Mouse (Mus musculus): ENCODE results near the gene Pdap1. TPM values are rescaled to one million over a fixed set of nuclear protein-coding genes. Genes with fewer than 3 reads are reported as not detected.
"Not testable (repeated sequence)": the region's sequence is repeated elsewhere in the genome, so short reads cannot be mapped to it uniquely, and the experiment has no call there.

Pdap1 gene
- polyA plus RNA-seq, 1 experiment from 2014 or later: 130 TPM

DNA sequence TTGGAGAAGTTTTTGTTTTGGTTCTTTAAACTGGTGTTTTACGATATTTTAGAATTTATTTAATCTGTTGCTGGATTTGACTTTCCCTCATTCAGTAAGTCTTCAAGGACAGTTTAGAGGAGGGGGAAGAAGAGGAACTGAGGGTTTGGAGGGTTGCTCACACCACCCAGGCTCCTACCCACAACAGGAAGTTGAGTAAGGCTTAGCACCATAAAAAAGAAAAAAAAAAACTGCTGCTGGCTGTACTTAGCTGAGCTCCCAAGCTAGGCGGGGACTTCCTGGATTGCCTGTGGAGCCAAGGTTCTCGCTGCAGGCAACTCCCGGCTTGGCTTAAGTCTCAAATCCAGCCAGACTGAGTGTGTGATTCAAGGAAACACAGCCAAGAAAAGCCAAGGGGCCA, 23.7 kb downstream of the Pdap1 start:
- Histone ChIP-seq H3K4me3 (no peak overlapping the region), H3K27me3 (ENCODE audit: insufficient read depth, poor library complexity, severe bottlenecking) (peaks cover 26% of the 10 kb centered on the region), H3K27ac (no peak overlapping the region), H3K4me1 (replicated peaks) (peaks cover 15% of the 10 kb centered on the region), H3K36me3 (peaks cover 1% of the 10 kb centered on the region; the same call in 1 of the 2 replicates), H3K9me3 (peaks cover 6% of the 10 kb centered on the region)
- DNase-seq (ENCODE audit: low spot score): no peak
- 65% methylated on average over 4 of the region's 4 CpGs for WGBS

DNA sequence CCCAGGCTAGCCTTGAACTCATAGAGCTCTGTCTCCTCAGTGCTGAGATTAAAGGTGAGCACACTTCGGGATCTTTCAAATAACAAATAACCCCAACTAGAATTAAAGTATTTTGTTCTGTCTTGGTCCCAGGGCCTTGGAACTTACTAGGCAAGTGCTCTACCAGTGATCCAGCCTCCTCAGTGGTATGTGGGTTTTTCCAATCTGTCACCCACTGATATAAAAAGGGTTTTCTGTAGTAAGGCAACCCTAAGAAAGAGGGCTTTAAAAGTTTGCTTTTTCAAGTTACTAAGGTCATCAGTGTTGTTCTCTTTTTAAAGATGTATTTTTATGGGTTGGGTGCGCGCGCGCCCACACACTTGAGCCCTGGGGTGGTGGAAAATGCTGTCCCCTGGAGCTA, 24.3 kb downstream of the Pdap1 start:
- WGBS: 93% methylated on average over 5 of the region's 5 CpGs

DNA sequence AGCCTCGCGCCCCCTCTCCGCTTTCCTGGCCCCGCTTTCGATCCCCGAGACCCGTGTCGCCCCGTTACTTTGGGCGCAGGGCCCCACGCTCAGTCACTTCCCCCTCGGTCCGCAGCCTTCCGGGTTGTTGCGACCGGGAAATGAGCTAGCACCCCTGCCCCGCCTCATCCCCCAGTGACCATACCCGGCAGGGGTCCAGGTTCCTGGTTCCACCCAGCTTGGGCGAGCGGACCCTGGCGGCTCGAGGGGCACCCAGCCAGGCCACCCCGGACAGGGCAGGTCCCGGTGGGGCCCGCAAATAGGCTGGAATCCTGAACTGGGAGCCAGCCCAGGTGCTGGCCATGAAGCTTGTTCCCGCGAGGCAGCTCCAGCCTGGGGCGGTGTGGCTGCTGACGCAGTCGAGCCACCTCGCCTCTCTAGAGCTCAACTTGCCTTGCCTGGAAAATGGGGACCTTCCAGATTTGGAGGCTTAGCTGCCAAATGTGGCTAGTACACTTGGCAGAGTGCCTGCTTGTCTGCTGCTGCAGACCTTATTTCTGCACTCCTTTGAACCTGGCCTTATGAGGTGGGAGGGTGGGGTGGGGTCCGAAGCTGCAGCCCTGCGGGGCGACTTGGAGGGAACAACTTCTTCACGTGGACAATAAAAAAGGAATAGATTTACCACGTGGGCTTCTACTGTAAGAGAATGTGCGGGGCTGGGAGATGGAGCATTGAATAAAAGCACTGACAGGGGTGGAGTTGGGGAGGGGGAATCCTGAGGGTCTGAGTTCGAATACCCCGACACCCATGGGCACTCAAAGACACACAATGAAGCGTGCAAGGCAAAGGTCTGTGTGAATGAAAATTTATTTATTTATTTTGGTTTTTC, 25.2 kb downstream of the Pdap1 start:
- Histone ChIP-seq H3K4me3 (peak overlapping the region; percentile 64), H3K36me3 (peaks cover 16% of the 10 kb centered on the region), H3K27me3 (ENCODE audit: insufficient read depth, poor library complexity, severe bottlenecking) (peaks cover 26% of the 10 kb centered on the region), H3K4me1 (replicated peaks) (peaks cover 15% of the 10 kb centered on the region), H3K27ac (peak overlapping the region; percentile 81), H3K9me3 (peaks cover 6% of the 10 kb centered on the region)
- peak; percentile 27 for DNase-seq (ENCODE audit: low spot score)
- WGBS: 20% methylated on average over 38 of the region's 40 CpGs

More for the DNA sequence above, 24.3 kb downstream of the Pdap1 start:
- no peak for DNase-seq (ENCODE audit: low spot score)
- Histone ChIP-seq H3K27me3 (ENCODE audit: insufficient read depth, poor library complexity, severe bottlenecking) (peaks cover 26% of the 10 kb centered on the region), H3K27ac (no peak overlapping the region), H3K9me3 (peaks cover 6% of the 10 kb centered on the region), H3K4me1 (replicated peaks) (peaks cover 15% of the 10 kb centered on the region), H3K4me3 (no peak overlapping the region), H3K36me3 (peaks cover 7% of the 10 kb centered on the region)

DNA sequence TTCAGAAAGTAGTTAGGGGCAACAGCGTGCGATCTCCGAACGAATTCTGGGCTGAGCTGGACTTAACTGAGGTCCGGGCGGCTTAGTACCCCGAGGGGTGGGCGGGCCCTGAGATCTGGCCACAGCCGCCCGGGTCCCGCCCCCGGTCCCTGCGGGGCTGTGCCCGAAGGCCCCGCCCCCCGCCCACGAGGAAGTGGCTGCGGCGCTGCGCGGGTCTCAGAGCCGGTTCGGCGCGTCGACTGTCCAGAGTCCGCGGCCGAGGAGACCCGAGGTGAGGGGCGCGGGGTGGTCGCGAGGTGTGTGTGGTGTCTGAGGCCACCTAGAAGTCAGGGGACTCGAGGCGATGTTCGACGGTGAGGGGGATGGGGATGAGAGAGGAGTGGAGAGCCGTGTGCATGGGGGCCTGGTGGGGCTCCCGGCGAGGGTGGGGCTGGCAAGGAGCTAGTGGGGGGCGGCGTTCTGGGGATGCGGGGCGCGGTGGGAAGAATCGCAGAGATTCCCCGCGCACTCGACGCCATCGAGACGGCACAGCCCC, 25.9 kb downstream of the Pdap1 start, which contains the start of gene Arpc1b:
Gene Arpc1b, plus strand, starts transcription at position 145 of the 535 bp plus-strand sequence.
- peaks cover 23% of the 10 kb centered on the region for H3K36me3 ChIP-seq
- peak within 1 kb of the TSS; percentile 81 for H3K27ac ChIP-seq
- H3K27me3 ChIP-seq (ENCODE audit: insufficient read depth, poor library complexity, severe bottlenecking): peaks cover 26% of the 10 kb centered on the region
- H3K4me3 ChIP-seq: peak within 1 kb of the TSS; percentile 64
- H3K4me1 ChIP-seq (replicated peaks): peaks cover 15% of the 10 kb centered on the region
- under 1% methylated on average over 42 of the region's 53 CpGs for WGBS
- H3K9me3 ChIP-seq: peaks cover under 1% of the 10 kb centered on the region; the same call in 1 of the 2 replicates
- peak; percentile 56 for DNase-seq (ENCODE audit: low spot score)

DNA sequence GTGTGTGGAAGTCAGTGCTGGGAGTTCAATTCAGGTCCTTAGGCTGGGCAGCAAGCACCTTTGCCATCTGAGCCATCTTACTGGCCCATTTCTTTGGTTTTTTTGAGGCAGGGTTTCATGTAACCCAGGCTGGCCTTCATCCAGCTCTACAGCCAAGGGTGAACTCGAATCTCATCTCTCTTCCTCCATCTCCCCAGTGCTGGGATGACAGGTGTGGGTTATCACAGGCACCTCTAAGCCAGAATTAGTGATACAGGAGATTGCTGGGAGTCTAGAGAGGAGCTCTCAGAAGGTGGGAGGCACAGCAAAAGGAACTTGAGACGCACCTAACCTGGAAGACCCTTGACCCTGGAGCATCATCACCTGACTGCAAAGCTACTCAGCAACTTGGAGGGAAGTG, 26.6 kb downstream of the Pdap1 start:
- H3K27me3 ChIP-seq (ENCODE audit: insufficient read depth, poor library complexity, severe bottlenecking): peaks cover 26% of the 10 kb centered on the region
- DNase-seq (ENCODE audit: low spot score): no peak
- no peaks in the 10 kb centered on the region for H3K9me3 ChIP-seq
- peaks cover 30% of the 10 kb centered on the region for H3K36me3 ChIP-seq
- H3K4me1 ChIP-seq (replicated peaks): peaks cover 15% of the 10 kb centered on the region
- peak overlapping the region; percentile 64 for H3K4me3 ChIP-seq
- 55% methylated on average over 2 of the region's 2 CpGs for WGBS
- H3K27ac ChIP-seq: no peak overlapping the region

DNA sequence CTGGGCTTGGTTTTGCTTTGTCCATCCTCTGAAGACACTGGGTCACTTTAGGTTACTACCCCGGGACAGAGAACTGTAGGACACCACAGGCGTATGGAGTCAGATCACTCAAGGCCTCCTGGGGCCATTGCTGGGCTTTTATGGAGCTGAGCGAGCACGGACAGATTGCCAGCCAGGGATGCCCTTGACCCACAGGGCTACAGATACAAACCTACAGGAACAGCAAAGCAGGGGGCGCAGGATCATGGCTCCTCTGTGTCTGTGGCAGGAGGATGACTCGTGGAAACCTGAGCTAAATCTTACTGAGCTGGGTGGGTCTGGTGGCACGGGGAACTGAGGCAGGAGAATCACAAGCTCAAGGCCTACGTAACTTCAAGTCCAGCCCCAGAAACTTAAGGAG, 27.5 kb downstream of the Pdap1 start:
- peaks cover 39% of the 10 kb centered on the region for H3K36me3 ChIP-seq
- H3K27me3 ChIP-seq (ENCODE audit: insufficient read depth, poor library complexity, severe bottlenecking): peaks cover 26% of the 10 kb centered on the region
- WGBS: 82% methylated on average over 8 of the region's 8 CpGs
- peaks cover 15% of the 10 kb centered on the region for H3K4me1 ChIP-seq (replicated peaks)
- H3K9me3 ChIP-seq: no peaks in the 10 kb centered on the region
- no peak for DNase-seq (ENCODE audit: low spot score)
- no peak overlapping the region for H3K27ac ChIP-seq
- H3K4me3 ChIP-seq: no peak overlapping the region

DNA sequence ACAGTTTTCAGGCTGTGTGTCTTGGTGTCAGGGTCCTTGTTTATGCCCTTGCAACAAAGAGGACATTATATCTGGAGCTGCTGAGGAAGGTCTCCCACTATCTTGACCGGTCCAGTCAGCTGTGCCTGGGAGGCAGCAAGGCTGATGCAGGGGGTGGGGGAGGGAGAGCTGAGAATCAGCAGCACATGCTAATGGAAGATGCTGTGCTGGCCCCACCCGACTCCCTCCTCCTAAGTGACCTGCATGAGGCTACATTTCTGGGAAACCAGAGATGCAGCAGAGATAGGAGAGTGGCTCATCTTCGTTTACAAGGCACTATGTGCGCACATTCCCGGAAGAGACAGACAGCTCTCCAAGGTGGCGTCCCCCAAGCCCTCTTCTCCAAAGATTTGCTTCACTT, 29.6 kb downstream of the Pdap1 start:
- Histone ChIP-seq H3K27me3 (ENCODE audit: insufficient read depth, poor library complexity, severe bottlenecking) (peaks cover 22% of the 10 kb centered on the region), H3K9me3 (no peaks in the 10 kb centered on the region), H3K4me1 (replicated peaks) (peaks cover 15% of the 10 kb centered on the region), H3K36me3 (peaks cover 60% of the 10 kb centered on the region), H3K4me3 (no peak overlapping the region), H3K27ac (no peak overlapping the region)
- no peak for DNase-seq (ENCODE audit: low spot score)
- 86% methylated on average over 6 of the region's 6 CpGs for WGBS

DNA sequence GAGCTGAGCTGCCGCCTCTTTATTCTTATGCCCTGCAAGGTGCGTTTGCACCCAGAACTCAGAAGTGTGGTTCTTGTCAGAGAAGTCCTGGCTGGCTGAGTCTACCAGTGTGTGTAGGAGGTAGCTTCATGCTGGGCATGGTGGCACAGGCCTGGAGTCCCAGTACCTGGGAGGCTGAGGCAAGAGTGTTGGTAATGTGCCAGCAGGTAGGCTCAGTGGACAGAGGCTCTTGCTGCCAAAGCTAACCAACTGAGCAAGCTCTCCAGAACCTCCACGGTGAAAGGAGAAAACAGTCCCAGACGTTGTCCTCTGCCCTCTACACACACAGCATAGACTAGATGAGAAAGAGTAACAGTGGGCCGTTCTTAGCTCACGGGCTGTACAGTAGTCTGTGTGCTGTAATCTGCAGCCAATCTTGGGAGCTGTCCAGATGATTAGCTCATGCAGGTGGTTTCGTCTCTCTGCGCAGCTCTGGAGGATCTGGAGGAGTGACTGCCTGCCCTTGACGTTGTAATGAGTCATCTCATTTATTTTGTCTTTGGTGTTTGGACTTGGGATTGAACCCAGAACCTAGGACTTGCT, 34.3 kb downstream of the Pdap1 start:
- no peak overlapping the region for H3K4me3 ChIP-seq
- no peaks in the 10 kb centered on the region for H3K4me1 ChIP-seq (replicated peaks)
- no peaks in the 10 kb centered on the region for H3K27me3 ChIP-seq (ENCODE audit: insufficient read depth, poor library complexity, severe bottlenecking)
- H3K9me3 ChIP-seq: no peaks in the 10 kb centered on the region
- DNase-seq (ENCODE audit: low spot score): no peak
- WGBS: 93% methylated on average over 9 of the region's 9 CpGs
- no peak overlapping the region for H3K27ac ChIP-seq
- peaks cover 100% of the 10 kb centered on the region for H3K36me3 ChIP-seq

DNA sequence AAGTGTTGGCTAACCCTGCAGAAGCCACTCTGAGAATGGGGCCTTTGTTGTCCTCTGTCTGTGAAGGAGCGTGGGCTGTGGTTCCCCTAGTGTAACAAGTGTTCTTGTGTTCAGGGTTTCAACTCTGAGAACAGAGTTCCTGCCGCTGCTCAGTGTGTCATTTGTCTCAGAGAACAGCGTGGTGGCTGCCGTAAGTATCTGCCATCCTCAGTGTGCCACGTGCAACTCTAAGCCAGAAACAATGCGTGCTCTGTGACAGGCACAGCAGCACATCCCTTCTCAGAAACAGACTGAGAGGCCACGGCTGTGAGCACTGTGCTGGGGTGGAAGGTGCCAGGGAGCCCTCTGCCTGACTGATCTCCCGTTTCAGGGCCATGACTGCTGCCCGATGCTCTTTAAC, 35.7 kb downstream of the Pdap1 start:
- Histone ChIP-seq H3K4me1 (replicated peaks) (no peaks in the 10 kb centered on the region), H3K27ac (no peak overlapping the region), H3K9me3 (no peaks in the 10 kb centered on the region), H3K27me3 (ENCODE audit: insufficient read depth, poor library complexity, severe bottlenecking) (no peaks in the 10 kb centered on the region), H3K4me3 (no peak overlapping the region), H3K36me3 (peaks cover 100% of the 10 kb centered on the region)
- WGBS: 85% methylated on average over 9 of the region's 9 CpGs
- no peak for DNase-seq (ENCODE audit: low spot score)

DNA sequence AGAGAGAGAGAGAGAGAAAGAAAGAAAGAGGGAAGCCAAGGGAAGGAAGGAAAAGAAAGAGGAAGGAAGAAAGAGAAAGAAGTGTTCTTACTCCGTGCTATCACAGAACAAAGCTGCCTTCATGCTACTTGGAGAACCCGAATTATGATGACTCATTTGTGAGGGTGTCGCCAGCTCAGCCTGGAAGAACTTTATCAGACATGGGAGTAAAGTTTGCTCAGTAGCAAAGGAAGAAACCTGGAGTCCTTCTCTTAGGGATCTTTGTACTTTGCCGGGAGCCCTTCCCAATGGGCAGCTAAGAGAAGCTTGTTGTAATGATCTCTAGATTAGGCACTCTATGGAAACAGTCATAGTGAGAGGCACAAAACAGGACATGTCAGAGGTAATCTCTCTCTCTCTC, 37.3 kb downstream of the Pdap1 start:
- no peaks in the 10 kb centered on the region for H3K27me3 ChIP-seq (ENCODE audit: insufficient read depth, poor library complexity, severe bottlenecking)
- no peaks in the 10 kb centered on the region for H3K9me3 ChIP-seq
- H3K4me3 ChIP-seq: no peak overlapping the region
- H3K36me3 ChIP-seq: peaks cover 99% of the 10 kb centered on the region
- no peak for DNase-seq (ENCODE audit: low spot score)
- H3K27ac ChIP-seq: no peak overlapping the region
- WGBS: 93% methylated on average over 4 of the region's 4 CpGs
- no peaks in the 10 kb centered on the region for H3K4me1 ChIP-seq (replicated peaks)

DNA sequence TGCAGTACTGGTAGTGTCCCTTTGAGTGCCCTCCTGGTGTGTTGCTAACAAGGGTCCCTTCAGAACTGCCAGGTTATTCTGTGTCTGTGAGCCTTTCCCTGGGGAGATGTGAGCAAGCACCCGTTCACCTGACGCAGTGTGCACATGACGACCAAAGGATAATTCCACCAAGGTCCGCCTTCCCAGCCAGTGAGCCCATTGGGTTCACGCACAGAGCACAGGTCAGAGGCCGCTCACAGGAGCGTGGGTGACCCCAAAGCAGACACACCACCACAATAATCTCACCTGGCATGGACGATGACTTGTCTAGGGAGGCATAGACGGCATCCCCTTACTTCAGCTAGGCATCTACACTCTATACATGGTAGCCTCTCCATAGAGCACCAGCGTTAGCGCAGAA, 38.6 kb downstream of the Pdap1 start:
- H3K27ac ChIP-seq; H3K4me1 ChIP-seq (replicated peaks); H3K9me3 ChIP-seq; DNase-seq (ENCODE audit: low spot score); H3K4me3 ChIP-seq; H3K27me3 ChIP-seq (ENCODE audit: insufficient read depth, poor library complexity, severe bottlenecking): not testable (repeated sequence)
- WGBS: 95% methylated on average over 11 of the region's 11 CpGs
- H3K36me3 ChIP-seq: peaks cover 99% of the 10 kb centered on the region

DNA sequence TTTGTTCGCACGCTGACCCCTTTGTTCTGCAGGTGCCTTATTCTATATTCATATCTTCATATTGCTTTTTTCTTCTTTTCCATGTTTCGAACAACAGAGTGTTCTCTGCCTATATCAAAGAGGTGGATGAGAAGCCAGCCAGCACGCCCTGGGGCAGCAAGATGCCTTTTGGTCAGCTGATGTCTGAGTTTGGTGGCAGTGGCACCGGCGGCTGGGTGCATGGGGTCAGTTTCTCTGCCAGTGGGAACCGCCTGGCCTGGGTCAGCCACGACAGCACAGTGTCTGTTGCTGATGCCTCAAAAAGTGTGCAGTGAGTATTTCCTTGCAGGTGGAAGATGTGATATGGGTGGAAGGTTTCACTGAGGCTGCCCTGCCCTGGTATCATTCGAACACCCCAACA, 39.1 kb downstream of the Pdap1 start:
- no peaks in the 10 kb centered on the region for H3K4me1 ChIP-seq (replicated peaks)
- H3K4me3 ChIP-seq: no peak overlapping the region
- WGBS: 96% methylated on average over 9 of the region's 9 CpGs
- no peaks in the 10 kb centered on the region for H3K9me3 ChIP-seq
- no peak overlapping the region for H3K27ac ChIP-seq
- no peak for DNase-seq (ENCODE audit: low spot score)
- H3K27me3 ChIP-seq (ENCODE audit: insufficient read depth, poor library complexity, severe bottlenecking): no peaks in the 10 kb centered on the region
- H3K36me3 ChIP-seq: peaks cover 99% of the 10 kb centered on the region

DNA sequence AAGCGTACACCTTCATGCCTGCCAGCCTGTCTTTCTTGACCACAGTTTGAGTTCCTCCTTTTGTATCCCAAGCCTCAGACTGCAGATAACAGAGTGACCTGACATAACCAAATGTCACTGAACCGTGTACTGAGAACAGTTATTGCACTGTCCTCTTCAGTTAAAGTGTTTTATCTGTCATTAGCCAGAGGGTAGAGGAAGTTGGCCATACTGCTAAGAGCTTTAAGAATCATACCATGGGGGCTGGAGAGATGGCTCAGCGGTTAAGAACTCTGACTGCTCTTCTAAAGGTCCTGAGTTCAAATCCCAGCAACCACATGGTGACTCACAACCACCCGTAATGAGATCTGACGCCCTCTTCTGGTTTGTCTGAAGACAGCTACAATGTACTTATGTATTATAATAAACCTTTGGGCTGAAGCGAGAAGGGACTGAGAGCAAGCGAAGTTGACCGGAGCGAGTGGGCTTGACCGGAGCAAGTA, 41.7 kb downstream of the Pdap1 start:
- no peaks in the 10 kb centered on the region for H3K27me3 ChIP-seq (ENCODE audit: insufficient read depth, poor library complexity, severe bottlenecking)
- H3K9me3 ChIP-seq: no peaks in the 10 kb centered on the region
- 95% methylated on average over 10 of the region's 10 CpGs for WGBS
- H3K4me3 ChIP-seq: no peak overlapping the region
- H3K36me3 ChIP-seq: peaks cover 99% of the 10 kb centered on the region
- DNase-seq (ENCODE audit: low spot score): no peak
- H3K27ac ChIP-seq: no peak overlapping the region
- H3K4me1 ChIP-seq (replicated peaks): no peaks in the 10 kb centered on the region
